Mouse (Mus musculus) cerebellum, adult 18-20 months (tissue): ENCODE data around the gene Zbtb22.
A peak's percentile ranks its signal among the peaks of the same experiment; 100 is the strongest.

Experiments used
- DNase-seq, 2 experiments: peaks; one replicate each; pipeline ENCODE4 v3.0.0; 2021

The Zbtb22 gene

GRCm38 (mm10) chr17:33924577-33925283 lies 9.0 kb downstream of the Zbtb22 start:
- DNase-seq = no peak

GRCm38 (mm10) chr17:33925406-33926116 lies 9.9 kb downstream of the Zbtb22 start:
- DNase-seq = peak in 1 of 2 experiments; percentile 5

DNA sequence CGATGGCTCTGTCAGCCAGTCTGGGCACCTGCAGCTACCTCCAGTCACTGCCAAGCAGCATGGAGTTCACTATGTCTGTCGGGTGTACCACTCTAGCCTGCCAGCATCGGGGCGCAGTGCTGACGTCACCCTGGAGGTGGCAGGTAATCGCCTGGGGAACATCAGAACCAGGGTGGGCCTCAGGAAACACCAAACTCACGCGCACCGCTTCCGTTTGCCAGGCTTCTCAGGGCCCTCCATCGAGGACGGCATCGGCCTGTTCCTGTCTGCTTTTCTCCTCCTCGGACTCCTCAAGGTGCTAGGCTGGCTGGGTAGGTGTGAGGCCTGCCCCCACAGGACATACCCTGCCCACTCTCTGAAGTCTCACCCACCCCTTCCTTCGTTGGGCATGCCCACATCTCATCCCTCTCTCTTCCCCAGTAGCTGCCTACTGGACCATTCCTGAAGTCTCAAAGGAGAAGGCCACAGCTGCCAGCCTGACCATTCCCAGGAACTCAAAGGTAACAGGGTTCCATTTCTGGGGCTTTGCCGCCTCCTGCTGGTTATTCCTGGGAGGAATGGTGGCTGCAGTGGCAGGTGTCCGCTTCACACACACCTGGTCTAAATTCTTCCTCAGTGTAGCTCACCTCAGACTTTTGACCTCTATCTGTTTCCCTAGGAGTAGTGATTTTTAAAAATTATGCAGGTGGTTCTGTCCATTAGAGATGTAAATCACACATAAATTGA lies 10.7 kb downstream of the Zbtb22 start:
- DNase-seq = no peak

DNA sequence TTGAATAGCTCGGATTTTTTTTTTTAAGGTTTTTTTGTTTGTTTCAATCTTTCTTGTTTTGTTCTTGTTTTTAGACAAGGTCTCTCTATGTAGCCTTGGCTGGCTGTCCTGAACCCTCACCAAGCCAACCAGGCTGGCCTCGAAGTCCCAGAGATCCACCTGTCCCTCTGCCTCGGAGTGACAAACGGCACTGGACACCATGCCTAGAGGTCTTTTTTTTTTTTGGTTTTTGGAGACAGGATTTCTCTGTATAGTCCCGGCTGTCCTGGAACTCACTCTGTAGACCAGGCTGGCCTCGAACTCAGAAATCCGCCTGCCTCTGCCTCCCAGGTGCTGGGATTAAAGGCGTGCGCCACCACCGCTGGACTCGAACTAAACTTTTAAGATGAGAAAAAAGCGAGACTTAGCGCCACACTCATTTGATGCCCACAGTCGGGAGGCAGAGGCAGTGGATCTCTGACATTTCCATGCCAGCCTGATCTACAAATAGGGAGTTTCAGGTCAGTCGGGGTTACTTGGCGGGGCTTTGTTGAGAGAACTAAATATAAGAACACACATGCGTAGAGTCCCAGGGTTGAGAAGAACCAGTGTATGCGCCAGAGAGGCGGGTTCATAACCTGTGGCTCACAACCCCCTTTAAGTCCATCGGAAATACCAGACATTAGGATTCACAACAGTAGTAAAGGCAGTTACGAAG lies 12.7 kb downstream of the Zbtb22 start:
- no peak for DNase-seq

GRCm38 (mm10) chr17:33929371-33930279 lies 13.9 kb downstream of the Zbtb22 start, which contains the start of gene Rgl2:
Gene Rgl2, plus strand, starts transcription at chr17:33929543.
- peak; percentile 87 to 98 for DNase-seq

- peak; percentile 65 to 67 for DNase-seq
Measured at GRCm38 (mm10) chr17:33930280-33931158, 14.8 kb downstream of the Zbtb22 start.

DNA sequence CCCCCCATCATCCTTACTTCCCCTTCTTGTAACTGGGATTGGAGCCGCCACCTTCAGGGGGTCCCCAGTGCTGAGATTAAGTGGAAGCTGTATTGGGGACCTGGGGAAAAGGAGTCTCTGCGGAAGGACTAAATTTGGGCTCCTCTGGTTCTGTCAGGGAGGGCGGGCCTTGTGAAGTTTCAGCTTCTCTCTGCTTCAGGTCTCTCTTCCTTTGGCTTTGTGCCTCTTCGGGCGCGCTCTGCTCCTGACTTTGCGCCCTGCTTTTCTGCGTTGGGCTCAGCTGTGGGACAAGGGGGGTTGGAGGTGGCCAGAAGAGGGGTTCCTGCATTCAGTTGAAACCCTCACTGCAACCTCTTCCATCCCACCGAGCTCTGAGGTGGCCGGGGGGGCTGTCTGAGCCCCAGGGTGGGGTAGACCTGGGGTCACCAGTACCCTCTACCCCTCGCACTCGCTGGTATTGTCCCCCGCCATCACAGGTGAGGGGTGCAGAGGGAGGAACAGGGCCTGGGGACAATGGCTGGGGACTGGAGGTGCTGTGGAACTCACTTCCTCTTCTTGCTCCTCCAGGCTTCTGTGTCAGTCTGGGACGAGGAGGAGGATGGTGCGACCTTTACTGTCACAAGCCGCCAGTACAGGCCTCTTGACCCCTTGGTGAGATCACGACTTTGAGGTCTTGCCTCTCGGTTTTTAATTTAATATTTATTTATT lies 15.6 kb downstream of the Zbtb22 start:
- no peak for DNase-seq

DNA sequence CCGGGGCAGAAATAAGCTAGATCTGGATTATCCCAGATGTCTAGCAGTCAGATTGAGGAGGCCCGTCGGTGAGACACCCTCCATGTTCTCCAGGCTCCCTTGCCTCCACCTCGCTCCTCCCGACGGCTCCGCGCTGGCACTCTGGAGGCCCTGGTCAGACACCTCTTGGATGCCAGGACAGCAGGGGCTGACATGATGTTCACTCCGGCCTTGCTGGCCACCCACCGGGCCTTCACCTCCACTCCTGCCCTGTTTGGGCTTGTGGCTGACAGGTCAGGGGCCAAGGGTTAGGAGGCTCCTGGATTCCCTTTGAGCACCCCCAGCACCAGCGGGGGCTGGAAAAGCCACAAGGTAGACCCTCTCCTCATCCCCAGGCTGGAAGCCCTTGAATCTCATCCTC lies 16.2 kb downstream of the Zbtb22 start:
- no peak for DNase-seq

- no peak for DNase-seq
Measured at GRCm38 (mm10) chr17:33932448-33932847, 16.7 kb downstream of the Zbtb22 start.

- DNase-seq = no peak
Measured at GRCm38 (mm10) chr17:33932970-33933369, 17.3 kb downstream of the Zbtb22 start.

GRCm38 (mm10) chr17:33935422-33936055 lies 19.8 kb downstream of the Zbtb22 start:
- DNase-seq = no peak

DNA sequence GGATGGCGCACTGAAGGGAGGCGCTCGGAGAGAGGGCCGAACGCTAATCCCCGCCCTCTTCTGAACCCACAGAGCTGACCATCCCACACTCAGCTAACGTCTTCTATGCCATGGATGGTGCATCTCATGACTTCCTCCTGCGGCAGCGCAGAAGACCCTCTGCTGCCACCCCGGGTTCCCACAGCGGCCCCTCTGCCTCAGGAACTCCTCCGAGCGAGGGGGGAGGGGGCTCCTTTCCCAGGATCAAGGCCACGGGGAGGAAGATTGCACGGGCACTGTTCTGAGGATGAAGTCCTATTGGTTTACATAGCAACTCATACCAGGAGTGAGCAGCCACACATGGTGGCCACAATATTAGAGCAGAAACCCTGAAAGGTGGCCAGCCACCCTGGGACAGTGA lies 21.3 kb downstream of the Zbtb22 start:
- no peak for DNase-seq

GRCm38 (mm10) chr17:33938783-33939182 lies 23.1 kb downstream of the Zbtb22 start:
- DNase-seq = no peak

DNA sequence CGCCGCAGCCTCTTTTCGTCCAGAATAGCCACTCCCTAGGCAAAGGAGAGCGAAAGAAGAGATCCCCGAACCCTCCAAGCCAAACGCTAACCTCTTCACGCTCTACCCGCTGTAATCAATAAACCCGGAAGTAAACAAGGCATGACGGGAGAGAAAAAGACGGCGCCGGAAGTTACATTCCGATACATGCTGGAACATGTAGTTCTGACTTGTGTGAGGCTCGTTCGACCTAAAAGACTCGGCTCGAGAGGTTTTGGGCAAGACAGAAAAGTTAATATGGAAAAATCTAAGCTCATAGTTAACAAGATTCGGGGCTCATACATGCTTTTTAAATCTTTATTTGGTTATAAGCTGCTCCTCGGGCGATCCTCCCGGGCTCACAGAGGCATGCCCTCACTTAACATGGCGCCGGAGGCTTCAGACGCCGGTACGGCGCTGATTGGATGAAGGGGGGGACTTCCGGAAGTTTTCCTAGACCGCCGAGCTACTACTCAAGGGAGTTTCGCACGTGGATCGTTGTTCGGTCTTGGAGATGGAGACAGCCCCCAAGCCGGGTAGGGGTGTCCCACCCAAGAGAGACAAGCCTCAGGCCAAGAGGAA lies 24.6 kb downstream of the Zbtb22 start, which contains the start of the genes Pfdn6 and Wdr46:
Gene Pfdn6, minus strand, starts transcription at position 138 of the 600 bp plus-strand sequence.
Gene Wdr46, plus strand, starts transcription at position 455 of the 600 bp plus-strand sequence.
- peak; percentile 88 for DNase-seq

DNA sequence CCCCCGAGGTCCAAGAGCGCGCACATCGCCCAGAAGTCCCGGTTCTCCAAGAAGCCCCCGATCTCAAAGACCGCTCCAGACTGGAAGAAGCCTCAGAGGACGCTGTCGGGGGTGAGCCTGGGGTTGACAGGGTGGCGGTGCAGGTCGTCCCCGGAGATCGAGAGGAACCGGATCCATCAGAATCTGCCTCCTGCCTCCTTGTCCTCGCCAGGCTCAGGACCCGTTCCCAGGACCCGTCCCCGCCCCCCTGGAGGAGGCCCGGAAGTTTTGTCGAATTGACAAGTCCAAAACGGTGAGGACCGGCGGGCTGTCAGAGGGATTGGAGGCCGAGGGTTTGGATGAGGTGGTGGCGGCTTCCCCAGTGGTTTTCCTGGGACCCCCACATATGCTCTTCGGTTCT lies 25.3 kb downstream of the Zbtb22 start:
- DNase-seq = no peak

DNA sequence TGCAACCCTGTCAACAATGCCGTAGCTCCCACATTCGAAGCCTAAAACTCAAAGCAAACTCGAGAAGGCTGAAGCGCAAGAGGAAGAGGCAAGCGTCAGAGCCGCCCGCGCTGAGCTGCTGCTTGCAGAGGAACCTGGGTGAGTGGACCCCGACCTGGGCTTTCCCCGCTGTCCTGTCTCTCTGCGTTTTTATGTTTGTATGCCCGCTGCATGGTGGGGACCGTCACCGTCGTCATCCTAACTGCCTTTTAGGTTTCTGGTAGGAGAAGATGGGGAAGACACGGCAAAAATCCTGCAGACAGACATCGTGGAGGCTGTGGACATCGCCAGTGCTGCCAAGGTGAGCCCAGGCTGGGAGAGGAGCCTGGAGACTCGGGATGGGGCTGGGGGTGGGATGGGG lies 25.7 kb downstream of the Zbtb22 start:
- no peak for DNase-seq

DNA sequence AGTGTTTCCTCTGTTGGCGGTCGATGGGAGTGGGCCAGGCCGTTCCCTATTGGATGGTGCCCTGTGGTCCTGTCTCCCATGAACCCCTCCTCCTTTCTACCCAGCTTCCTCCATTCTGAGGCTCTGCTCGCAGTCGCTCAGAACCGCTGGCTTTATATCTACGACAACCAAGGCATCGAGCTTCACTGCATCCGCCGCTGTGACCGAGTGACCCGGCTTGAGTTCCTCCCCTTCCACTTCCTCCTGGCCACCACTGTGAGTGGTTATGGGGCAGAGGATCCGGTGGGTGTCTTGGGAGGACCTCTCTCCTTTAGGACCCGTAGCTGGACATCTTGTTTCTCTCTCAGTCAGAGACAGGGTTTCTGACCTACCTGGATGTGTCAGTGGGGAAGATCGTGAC lies 27.8 kb downstream of the Zbtb22 start:
- no peak for DNase-seq

- no peak for DNase-seq
Measured at GRCm38 (mm10) chr17:33947430-33948089, 31.9 kb downstream of the Zbtb22 start.
